Mouse (Mus musculus) limb, embryonic 15.5 days (tissue): ENCODE measurements around the gene Tmem160. TPM values are rescaled to one million over a fixed set of nuclear protein-coding genes. Genes with fewer than 3 reads are reported as not detected.

Experiments used
- ATAC-seq: fragments of 200-750 bp; cut with Nextera tagmentation; 2 replicates; pipeline ENCODE4 v1.8.0; 2017; ENCODE audit warnings: low read depth, moderate TSS enrichment; ENCODE audit not compliant: insufficient number of reproducible peaks, low FRiP score, low TSS enrichment
- H3K27ac ChIP-seq: fragments of 300-500 bp; sonication (generic); 2 replicates; pipeline ENCODE4 v1.5.1; 2015; ENCODE audit warnings: moderate library complexity, mild to moderate bottlenecking, inconsistent platforms
- H3K27me3 ChIP-seq: fragments of 300-500 bp; sonication (generic); 2 replicates; pipeline ENCODE4 v1.6.1; 2015; ENCODE audit warnings: inconsistent platforms
- H3K36me3 ChIP-seq: fragments of 300-500 bp; sonication (generic); 2 replicates; pipeline ENCODE4 v1.6.1; 2015; ENCODE audit warnings: inconsistent platforms
- H3K4me1 ChIP-seq: fragments of 300-500 bp; sonication (generic); 2 replicates; pipeline ENCODE4 v1.6.1; 2015; ENCODE audit warnings: inconsistent platforms
- H3K4me2 ChIP-seq: fragments of 300-500 bp; sonication (generic); 2 replicates; pipeline ENCODE4 v1.6.1; 2015; ENCODE audit warnings: mild to moderate bottlenecking, inconsistent platforms
- H3K4me3 ChIP-seq: fragments of 300-500 bp; sonication (generic); 2 replicates; pipeline ENCODE4 v1.5.1; 2015; ENCODE audit warnings: mild to moderate bottlenecking, inconsistent platforms
- H3K9ac ChIP-seq: fragments of 300-500 bp; sonication (generic); 2 replicates; pipeline ENCODE4 v1.6.1; 2015; ENCODE audit warnings: inconsistent platforms
- H3K9me3 ChIP-seq: fragments of 300-500 bp; sonication (generic); 2 replicates; pipeline ENCODE4 v1.6.1; 2016; ENCODE audit warnings: inconsistent platforms
- WGBS: fragments of 180-500 bp; shearing (Covaris S2); methylation state at CpG from one replicate; pipeline ENCODE4 v1.1.7; 2015; 5-methylcytosine and 5-hydroxymethylcytosine counted together
- polyA plus RNA-seq: library from polyadenylated mRNA; unstranded; fragments of >200 nt; fragmentation: Nextera tagmentation; extraction: Ambion mirVana; gene quantifications from 2 replicates; pipeline ENCODE4 v1.2.1, GENCODE M21; 2015

The Tmem160 gene
- polyA plus RNA-seq, 1 experiment from 2014 or later: 39.2 TPM

GRCm38 (mm10) chr7:16472116-16472709 is 19.6 kb downstream of the Tmem160 start:
- H3K4me3 ChIP-seq: no peak overlapping the region
- H3K4me2 ChIP-seq: no peak overlapping the region
- no peak for ATAC-seq
- peaks cover 29% of the 10 kb centered on the region for H3K4me1 ChIP-seq
- peaks cover 84% of the 10 kb centered on the region for H3K27me3 ChIP-seq
- 5% methylated on average over 17 of the region's 17 CpGs for WGBS
- H3K9me3 ChIP-seq: no peaks in the 10 kb centered on the region
- H3K36me3 ChIP-seq: no peaks in the 10 kb centered on the region
- no peak overlapping the region for H3K9ac ChIP-seq
- no peak overlapping the region for H3K27ac ChIP-seq

- H3K36me3 ChIP-seq: no peaks in the 10 kb centered on the region
- WGBS: 32% methylated on average over 8 of the region's 8 CpGs
- H3K27me3 ChIP-seq: peaks cover 87% of the 10 kb centered on the region
- no peak overlapping the region for H3K4me2 ChIP-seq
- no peak overlapping the region for H3K4me3 ChIP-seq
- H3K4me1 ChIP-seq: peaks cover 26% of the 10 kb centered on the region
- H3K9me3 ChIP-seq: no peaks in the 10 kb centered on the region
- H3K27ac ChIP-seq: no peak overlapping the region
- no peak for ATAC-seq
- no peak overlapping the region for H3K9ac ChIP-seq
These were observed 21.3 kb downstream of the Tmem160 start for GRCm38 (mm10) chr7:16473847-16474246.

GRCm38 (mm10) chr7:16474445-16474844 is 21.9 kb downstream of the Tmem160 start:
- Histone ChIP-seq H3K4me2 (peak overlapping the region; percentile 34; the same call in 1 of the 2 replicates), H3K4me3 (peak overlapping the region; percentile 24), H3K9ac (no peak overlapping the region), H3K27ac (no peak overlapping the region), H3K36me3 (no peaks in the 10 kb centered on the region), H3K27me3 (peaks cover 81% of the 10 kb centered on the region), H3K4me1 (peaks cover 26% of the 10 kb centered on the region), H3K9me3 (no peaks in the 10 kb centered on the region)
- no peak for ATAC-seq
- WGBS: 3% methylated on average over 33 of the region's 33 CpGs

- H3K9me3 ChIP-seq: no peaks in the 10 kb centered on the region
These were observed 22.7 kb downstream of the Tmem160 start for GRCm38 (mm10) chr7:16475321-16475720.

GRCm38 (mm10) chr7:16475764-16476599 is 23.4 kb downstream of the Tmem160 start:
- no peak overlapping the region for H3K27ac ChIP-seq
- H3K27me3 ChIP-seq: peaks cover 67% of the 10 kb centered on the region
- H3K36me3 ChIP-seq: no peaks in the 10 kb centered on the region
- peak overlapping the region; percentile 46 for H3K4me2 ChIP-seq
- no peaks in the 10 kb centered on the region for H3K9me3 ChIP-seq
- WGBS: 1% methylated on average over 59 of the region's 59 CpGs
- peak overlapping the region; percentile 29 for H3K4me3 ChIP-seq
- ATAC-seq: no peak
- peaks cover 26% of the 10 kb centered on the region for H3K4me1 ChIP-seq
- no peak overlapping the region for H3K9ac ChIP-seq

More at GRCm38 (mm10) chr7:16475321-16475720, 22.7 kb downstream of the Tmem160 start:
- peaks cover 26% of the 10 kb centered on the region for H3K4me1 ChIP-seq
- ATAC-seq: no peak
- no peak overlapping the region for H3K27ac ChIP-seq
- H3K9ac ChIP-seq: no peak overlapping the region
- H3K4me2 ChIP-seq: peak overlapping the region; percentile 31
- H3K36me3 ChIP-seq: no peaks in the 10 kb centered on the region
- H3K27me3 ChIP-seq: peaks cover 74% of the 10 kb centered on the region
- H3K4me3 ChIP-seq: peak overlapping the region; percentile 29
- WGBS: 6% methylated on average over 23 of the region's 23 CpGs

GRCm38 (mm10) chr7:16476600-16476989 is 24.0 kb downstream of the Tmem160 start:
- ATAC-seq: no peak
- H3K9me3 ChIP-seq: no peaks in the 10 kb centered on the region
- WGBS: 2% methylated on average over 34 of the region's 34 CpGs
- peak overlapping the region; percentile 46 for H3K4me2 ChIP-seq
- H3K9ac ChIP-seq: no peak overlapping the region
- no peaks in the 10 kb centered on the region for H3K36me3 ChIP-seq
- no peak overlapping the region for H3K27ac ChIP-seq
- peak overlapping the region; percentile 29 for H3K4me3 ChIP-seq
- peaks cover 63% of the 10 kb centered on the region for H3K27me3 ChIP-seq
- peaks cover 26% of the 10 kb centered on the region for H3K4me1 ChIP-seq

- peak within 1 kb of the TSS; percentile 46 for H3K4me2 ChIP-seq
- no peak for ATAC-seq
These were observed 25.0 kb downstream of the Tmem160 start, which contains the start of gene Npas1 for GRCm38 (mm10) chr7:16477628-16478027. Gene Npas1 (minus strand): TSS chr7:16477728.

GRCm38 (mm10) chr7:16488816-16489215 is 36.2 kb downstream of the Tmem160 start:
- Histone ChIP-seq H3K27me3 (no peaks in the 10 kb centered on the region), H3K9ac (no peak overlapping the region), H3K4me2 (no peak overlapping the region), H3K4me3 (no peak overlapping the region), H3K36me3 (no peaks in the 10 kb centered on the region), H3K9me3 (no peaks in the 10 kb centered on the region), H3K4me1 (no peaks in the 10 kb centered on the region), H3K27ac (no peak overlapping the region)
- ATAC-seq: no peak

More at GRCm38 (mm10) chr7:16477628-16478027, 25.0 kb downstream of the Tmem160 start, which contains the start of gene Npas1:
- peaks cover 26% of the 10 kb centered on the region for H3K4me1 ChIP-seq
- no peak within 1 kb of the TSS for H3K27ac ChIP-seq
- H3K27me3 ChIP-seq: peaks cover 54% of the 10 kb centered on the region
- H3K9me3 ChIP-seq: no peaks in the 10 kb centered on the region
- H3K36me3 ChIP-seq: no peaks in the 10 kb centered on the region
- H3K9ac ChIP-seq: no peak within 1 kb of the TSS
- WGBS: 81% methylated on average over 8 of the region's 8 CpGs
- H3K4me3 ChIP-seq: peak within 1 kb of the TSS; percentile 29

- Histone ChIP-seq H3K27me3 (no peaks in the 10 kb centered on the region), H3K9me3 (no peaks in the 10 kb centered on the region), H3K4me2 (no peak overlapping the region), H3K4me3 (no peak overlapping the region), H3K9ac (no peak overlapping the region), H3K4me1 (no peaks in the 10 kb centered on the region), H3K27ac (no peak overlapping the region), H3K36me3 (no peaks in the 10 kb centered on the region)
- ATAC-seq: no peak
- WGBS: 87% methylated on average over 9 of the region's 9 CpGs
These were observed 37.4 kb downstream of the Tmem160 start for GRCm38 (mm10) chr7:16489948-16490347.

- H3K4me2 ChIP-seq: no peak overlapping the region
- no peak overlapping the region for H3K27ac ChIP-seq
- no peaks in the 10 kb centered on the region for H3K27me3 ChIP-seq
- H3K9ac ChIP-seq: no peak overlapping the region
- H3K36me3 ChIP-seq: peaks cover 17% of the 10 kb centered on the region
- no peak overlapping the region for H3K4me3 ChIP-seq
- no peak for ATAC-seq
- H3K9me3 ChIP-seq: no peaks in the 10 kb centered on the region
- 26% methylated on average over 3 of the region's 3 CpGs for WGBS
- H3K4me1 ChIP-seq: no peaks in the 10 kb centered on the region
These were observed 39.2 kb downstream of the Tmem160 start for GRCm38 (mm10) chr7:16491759-16492158.

- H3K4me2 ChIP-seq: no peak overlapping the region
- H3K36me3 ChIP-seq: peaks cover 21% of the 10 kb centered on the region
- H3K4me1 ChIP-seq: no peaks in the 10 kb centered on the region
- H3K9ac ChIP-seq: no peak overlapping the region
- ATAC-seq: no peak
- no peak overlapping the region for H3K4me3 ChIP-seq
- H3K27ac ChIP-seq: no peak overlapping the region
- H3K9me3 ChIP-seq: no peaks in the 10 kb centered on the region
- WGBS: 55% methylated on average over 3 of the region's 3 CpGs
- H3K27me3 ChIP-seq: no peaks in the 10 kb centered on the region
These were observed 39.6 kb downstream of the Tmem160 start for GRCm38 (mm10) chr7:16492211-16492610.

- no peak for ATAC-seq
- H3K27ac ChIP-seq: no peak overlapping the region
- no peak overlapping the region for H3K4me2 ChIP-seq
- no peaks in the 10 kb centered on the region for H3K9me3 ChIP-seq
- no peaks in the 10 kb centered on the region for H3K27me3 ChIP-seq
- H3K4me1 ChIP-seq: no peaks in the 10 kb centered on the region
- 36% methylated on average over 2 of the region's 2 CpGs for WGBS
- H3K36me3 ChIP-seq: peaks cover 33% of the 10 kb centered on the region
- H3K4me3 ChIP-seq: no peak overlapping the region
- no peak overlapping the region for H3K9ac ChIP-seq
These were observed 40.8 kb downstream of the Tmem160 start for GRCm38 (mm10) chr7:16493361-16493760.
